Mouse (Mus musculus): Measurements from ENCODE around the gene Klhdc3.

- TF ChIP-seq POLR2A (IDR thresholded peaks at IDR 0.05; ENCODE audit: borderline replicate concordance, extremely low read depth, insufficient read depth, insufficient read length, poor library complexity, severe bottlenecking) = no peak
- no peak for TF ChIP-seq CTCF (IDR thresholded peaks at IDR 0.05; ENCODE audit: borderline replicate concordance, extremely low read depth, insufficient read depth, insufficient read length)
Observed at GRCm38 (mm10) chr17:46656054-46656453, 24.7 kb downstream of the Klhdc3 start.
